Mouse (Mus musculus): Measurements from ENCODE around the gene Smim15.

Gene Smim15

GRCm38 (mm10) chr13:108086724-108087123 lies 42.5 kb downstream of the Smim15 start:
- no peak for TF ChIP-seq GATA4 (IDR thresholded peaks at IDR 0.05; ENCODE audit: insufficient replicate concordance, low read length)

- TF ChIP-seq GATA4 (IDR thresholded peaks at IDR 0.05; ENCODE audit: insufficient replicate concordance, low read length), result no peak
These were observed 48.0 kb downstream of the Smim15 start for GRCm38 (mm10) chr13:108092290-108092689.

- TF ChIP-seq GATA4 (IDR thresholded peaks at IDR 0.05; ENCODE audit: insufficient replicate concordance, low read length), result no peak
These were observed 50.4 kb downstream of the Smim15 start for GRCm38 (mm10) chr13:108094681-108095080.

GRCm38 (mm10) chr13:108095617-108096016 lies 51.4 kb downstream of the Smim15 start:
- TF ChIP-seq GATA4 (IDR thresholded peaks at IDR 0.05; ENCODE audit: insufficient replicate concordance, low read length), result no peak

- TF ChIP-seq GATA4 (IDR thresholded peaks at IDR 0.05; ENCODE audit: insufficient replicate concordance, low read length), result no peak
These were observed 52.2 kb downstream of the Smim15 start for GRCm38 (mm10) chr13:108096446-108096845.
